Mouse (Mus musculus): ENCODE measurements around the gene Zfp710. TPM values are rescaled to one million over a fixed set of nuclear protein-coding genes. Genes with fewer than 3 reads are reported as not detected.

Zfp710 gene
- polyA plus RNA-seq, 1 experiment from 2014 or later: 5.9 TPM

GRCm38 (mm10) chr7:80065250-80065649 lies 40.6 kb downstream of the Zfp710 start:
- H3K9me3 ChIP-seq (ENCODE audit: low read length): no peaks in the 10 kb centered on the region
- H3K4me2 ChIP-seq (ENCODE audit: low read depth, low read length): no peak overlapping the region
- TF ChIP-seq CTCF (IDR thresholded peaks at IDR 0.05; ENCODE audit: low read depth) (no peak), EP300 (IDR thresholded peaks at IDR 0.05; ENCODE audit: low read depth) (no peak)
- no peak overlapping the region for H3K9ac ChIP-seq (replicated peaks)
- ATAC-seq (no peak), DNase-seq (no peak)
- 0 out of 2 replicates have a peak, but pooled peaks cover 4% of the 10 kb centered on the region for H3K36me3 ChIP-seq (replicated peaks; ENCODE audit: insufficient read depth, low read length)
- WGBS (ENCODE audit: insufficient replicate concordance): 75% methylated on average over 3 of the region's 3 CpGs
- H3K27ac ChIP-seq (ENCODE audit: low read depth): no peak overlapping the region
- H3K4me1 ChIP-seq (ENCODE audit: insufficient read depth): peaks cover 31% of the 10 kb centered on the region
- no peak overlapping the region for H3K4me3 ChIP-seq (ENCODE audit: low read depth, low read length)
- H3K27me3 ChIP-seq (ENCODE audit: insufficient read depth, low read length): no peaks in the 10 kb centered on the region

GRCm38 (mm10) chr7:80066675-80067455 lies 42.3 kb downstream of the Zfp710 start:
- DNase-seq (no peak), ATAC-seq (no peak)
- Histone ChIP-seq H3K4me3 (ENCODE audit: low read depth, low read length) (no peak overlapping the region), H3K4me1 (ENCODE audit: insufficient read depth) (peaks cover 28% of the 10 kb centered on the region), H3K4me2 (ENCODE audit: low read depth, low read length) (no peak overlapping the region), H3K36me3 (replicated peaks; ENCODE audit: insufficient read depth, low read length) (no peaks in the 10 kb centered on the region), H3K27me3 (ENCODE audit: insufficient read depth, low read length) (no peaks in the 10 kb centered on the region), H3K9ac (replicated peaks) (no peak overlapping the region), H3K27ac (ENCODE audit: low read depth) (no peak overlapping the region), H3K9me3 (ENCODE audit: low read length) (no peaks in the 10 kb centered on the region)
- TF ChIP-seq CTCF (IDR thresholded peaks at IDR 0.05; ENCODE audit: low read depth) (no peak), EP300 (IDR thresholded peaks at IDR 0.05; ENCODE audit: low read depth) (no peak)
- 75% methylated on average over 13 of the region's 13 CpGs for WGBS (ENCODE audit: insufficient replicate concordance)

DNA sequence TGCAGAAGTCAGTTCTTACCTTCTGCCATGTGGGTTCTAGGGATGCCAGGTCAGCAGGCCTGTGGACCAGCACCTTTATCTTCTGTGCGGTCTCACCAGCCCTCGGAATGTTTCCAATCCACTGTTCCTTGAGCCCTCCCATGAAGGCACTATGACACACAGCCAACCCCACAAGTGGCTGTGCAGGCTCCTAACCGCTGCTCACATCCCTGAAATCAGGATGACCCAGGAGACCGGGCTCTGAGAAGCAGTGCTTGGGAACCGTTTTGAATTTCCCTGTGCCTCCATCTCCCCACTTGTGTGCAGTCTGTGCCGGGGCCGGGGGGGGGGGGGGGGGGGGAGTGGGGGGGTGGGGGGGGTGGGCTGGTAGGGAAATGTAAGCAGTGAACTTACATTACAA lies 43.7 kb downstream of the Zfp710 start:
- H3K9me3 ChIP-seq (ENCODE audit: low read length): no peaks in the 10 kb centered on the region
- H3K4me3 ChIP-seq (ENCODE audit: low read depth, low read length): no peak overlapping the region
- no peak overlapping the region for H3K4me2 ChIP-seq (ENCODE audit: low read depth, low read length)
- 86% methylated on average over 5 of the region's 7 CpGs for WGBS (ENCODE audit: insufficient replicate concordance)
- no peak overlapping the region for H3K9ac ChIP-seq (replicated peaks)
- DNase-seq: no peak
- no peaks in the 10 kb centered on the region for H3K36me3 ChIP-seq (replicated peaks; ENCODE audit: insufficient read depth, low read length)
- TF ChIP-seq CTCF (IDR thresholded peaks at IDR 0.05; ENCODE audit: low read depth) (no peak), EP300 (IDR thresholded peaks at IDR 0.05; ENCODE audit: low read depth) (no peak)
- no peak overlapping the region for H3K27ac ChIP-seq (ENCODE audit: low read depth)
- no peaks in the 10 kb centered on the region for H3K27me3 ChIP-seq (ENCODE audit: insufficient read depth, low read length)
- no peak for ATAC-seq
- H3K4me1 ChIP-seq (ENCODE audit: insufficient read depth): peaks cover 29% of the 10 kb centered on the region

DNA sequence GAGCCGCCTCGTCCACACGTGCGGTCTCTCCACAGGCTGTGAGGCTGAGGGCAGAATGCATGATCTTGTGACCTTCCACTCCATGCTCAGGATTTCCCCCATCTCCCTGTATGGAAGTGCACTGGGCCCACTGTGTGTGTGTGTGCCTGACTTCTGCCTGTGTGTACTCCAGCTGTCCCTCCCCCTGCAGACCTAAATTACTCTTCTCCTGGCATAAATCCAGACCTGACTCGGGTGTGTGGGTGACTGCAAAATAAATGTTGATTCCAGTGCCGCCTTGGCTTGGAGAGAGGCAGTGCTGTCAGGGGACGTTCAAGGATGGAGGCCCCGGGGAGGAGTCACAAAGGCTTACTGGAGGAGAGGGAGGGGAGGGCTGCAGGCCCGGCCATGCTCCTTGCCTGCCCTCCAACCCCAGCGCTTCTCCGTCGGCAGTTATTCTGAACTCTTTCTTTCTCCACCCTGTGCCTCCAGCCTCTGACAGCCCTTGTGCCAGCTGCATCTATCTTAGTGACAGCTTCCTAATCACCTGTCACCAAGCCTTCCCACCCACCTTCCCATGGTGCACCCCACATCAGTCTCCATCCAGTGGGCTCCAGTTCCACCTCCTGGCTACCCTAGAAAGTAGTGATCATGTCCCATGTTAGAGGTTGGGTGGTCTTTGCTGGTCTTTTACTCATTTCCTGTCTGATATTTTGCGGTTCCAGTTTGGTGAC lies 45.2 kb downstream of the Zfp710 start:
- no peak for TF ChIP-seq CTCF (IDR thresholded peaks at IDR 0.05; ENCODE audit: low read depth)
- no peak for TF ChIP-seq EP300 (IDR thresholded peaks at IDR 0.05; ENCODE audit: low read depth)
- Histone ChIP-seq H3K9me3 (ENCODE audit: low read length) (no peaks in the 10 kb centered on the region), H3K4me2 (ENCODE audit: low read depth, low read length) (no peak overlapping the region), H3K36me3 (replicated peaks; ENCODE audit: insufficient read depth, low read length) (no peaks in the 10 kb centered on the region), H3K27me3 (ENCODE audit: insufficient read depth, low read length) (no peaks in the 10 kb centered on the region), H3K4me3 (ENCODE audit: low read depth, low read length) (no peak overlapping the region), H3K4me1 (ENCODE audit: insufficient read depth) (peaks cover 30% of the 10 kb centered on the region), H3K9ac (replicated peaks) (no peak overlapping the region), H3K27ac (ENCODE audit: low read depth) (no peak overlapping the region)
- DNase-seq: no peak
- peak; percentile 26; the same call in 1 of the 2 replicates for ATAC-seq
- WGBS (ENCODE audit: insufficient replicate concordance): 25% methylated on average over 13 of the region's 13 CpGs

DNA sequence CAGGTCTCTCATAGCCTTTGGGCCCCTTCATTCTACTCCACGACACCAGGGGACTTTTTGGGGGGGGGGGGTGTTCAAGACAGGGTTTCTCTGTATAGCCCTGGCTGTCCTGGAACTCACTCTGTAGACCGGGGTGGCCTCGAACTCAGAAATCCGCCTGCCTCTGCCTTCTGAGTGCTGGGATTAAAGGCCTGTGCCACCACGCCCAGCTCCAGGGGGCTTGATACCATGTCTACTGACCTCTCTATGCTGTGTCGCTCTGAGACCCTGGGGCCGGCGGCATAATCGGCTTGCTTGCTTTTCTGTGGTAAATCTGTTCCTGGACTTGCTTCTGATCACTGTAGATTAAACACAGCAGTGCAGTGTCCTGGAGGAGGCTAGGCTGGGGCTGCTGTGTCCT lies 46.6 kb downstream of the Zfp710 start:
- DNase-seq (no peak), ATAC-seq (no peak)
- peaks cover 41% of the 10 kb centered on the region for H3K4me1 ChIP-seq (ENCODE audit: insufficient read depth)
- H3K36me3 ChIP-seq (replicated peaks; ENCODE audit: insufficient read depth, low read length): no peaks in the 10 kb centered on the region
- H3K9ac ChIP-seq (replicated peaks): no peak overlapping the region
- no peak overlapping the region for H3K27ac ChIP-seq (ENCODE audit: low read depth)
- WGBS (ENCODE audit: insufficient replicate concordance): 67% methylated on average over 9 of the region's 9 CpGs
- no peaks in the 10 kb centered on the region for H3K9me3 ChIP-seq (ENCODE audit: low read length)
- no peak overlapping the region for H3K4me3 ChIP-seq (ENCODE audit: low read depth, low read length)
- H3K27me3 ChIP-seq (ENCODE audit: insufficient read depth, low read length): no peaks in the 10 kb centered on the region
- H3K4me2 ChIP-seq (ENCODE audit: low read depth, low read length): no peak overlapping the region
- TF ChIP-seq CTCF (IDR thresholded peaks at IDR 0.05; ENCODE audit: low read depth): no peak
- TF ChIP-seq EP300 (IDR thresholded peaks at IDR 0.05; ENCODE audit: low read depth): no peak

DNA sequence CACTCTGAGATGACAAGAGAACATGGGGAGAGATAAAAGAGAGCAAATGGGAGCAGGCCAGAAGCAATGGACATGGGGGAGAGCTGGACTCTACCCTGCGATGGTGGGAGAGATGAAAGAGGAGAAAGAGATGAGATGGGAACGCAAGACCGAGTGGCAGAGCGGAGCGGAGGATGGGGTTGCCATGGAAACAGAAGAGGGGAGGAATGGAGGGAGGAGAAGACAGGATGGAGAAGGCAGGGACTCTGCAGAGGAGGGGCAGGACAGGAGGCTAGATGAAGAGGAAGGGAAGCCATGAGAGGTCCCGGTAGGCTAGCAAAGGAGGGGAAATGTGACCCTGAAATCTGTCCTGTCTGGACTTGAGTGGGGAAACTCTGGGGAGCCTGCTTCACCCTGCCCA lies 47.7 kb downstream of the Zfp710 start:
- TF ChIP-seq EP300 (IDR thresholded peaks at IDR 0.05; ENCODE audit: low read depth): no peak
- H3K27me3 ChIP-seq (ENCODE audit: insufficient read depth, low read length): no peaks in the 10 kb centered on the region
- no peak overlapping the region for H3K9ac ChIP-seq (replicated peaks)
- H3K9me3 ChIP-seq (ENCODE audit: low read length): no peaks in the 10 kb centered on the region
- WGBS (ENCODE audit: insufficient replicate concordance): 67% methylated on average over 6 of the region's 6 CpGs
- H3K4me3 ChIP-seq (ENCODE audit: low read depth, low read length): no peak overlapping the region
- no peaks in the 10 kb centered on the region for H3K36me3 ChIP-seq (replicated peaks; ENCODE audit: insufficient read depth, low read length)
- no peak overlapping the region for H3K4me2 ChIP-seq (ENCODE audit: low read depth, low read length)
- DNase-seq (no peak), ATAC-seq (no peak)
- H3K27ac ChIP-seq (ENCODE audit: low read depth): no peak overlapping the region
- peaks cover 52% of the 10 kb centered on the region for H3K4me1 ChIP-seq (ENCODE audit: insufficient read depth)

All from liver, postnatal 0 days (tissue).